In genomic region chr11:97800691-97801408, GRCm38 (mm10) we compare ENCODE assay signal across 8 mouse cellular contexts. TPM values are rescaled to one million over a fixed set of nuclear protein-coding genes. Genes with fewer than 3 reads are reported as not detected.
A peak's percentile ranks its signal among the peaks of the same experiment; 100 is the strongest.
DNase-seq lines count a peak whose midpoint lies in the region; ATAC-seq and TF ChIP-seq lines count a peak whose summit lies in the region.

No protein-coding gene starts in this region.

- H3K9ac ChIP-seq in lung, embryonic 16.5 days (ENCODE audit: low read length), result peak overlapping the region; percentile 97

- peak; percentile 49 for DNase-seq in thymus, adult 2 months
- no peak for DNase-seq in thymus, postnatal 4 days
- DNase-seq in forebrain, embryonic 10.5 days (ENCODE audit: extremely low spot score, low spot score), result peak; percentile 46
- peak; percentile 89 for DNase-seq in kidney, adult 11 months
- DNase-seq in thymus, postnatal 14 days, result peak; percentile 47
- no peak for DNase-seq in c-Kit-positive CD71-positive TER-119-positive erythroid progenitor cells, embryonic 14.5 days (ENCODE audit: low spot score)
- no peak for DNase-seq in left cerebral cortex, postnatal 4 days

- H3K4me2 ChIP-seq in lung, embryonic 16.5 days (ENCODE audit: low read depth, low read length), result peak overlapping the region; percentile 64

- no peak for ATAC-seq in lung, embryonic 16.5 days (ENCODE audit: low read depth)

- TF ChIP-seq POLR2A in thymus, adult 2 months (IDR thresholded peaks at IDR 0.05; ENCODE audit: control insufficient read depth, extremely low read depth, insufficient read depth, low read length, poor library complexity), result 0 out of 2 replicates have a peak, but pooled peaks have one; percentile 15

- no peaks in the 10 kb centered on the region for H3K27me3 ChIP-seq in thymus, adult 2 months (ENCODE audit: control insufficient read depth, insufficient read depth, low read length)
- H3K27me3 ChIP-seq in forebrain, embryonic 10.5 days (ENCODE audit: poor library complexity, severe bottlenecking), result no peaks in the 10 kb centered on the region
- no peaks in the 10 kb centered on the region for H3K27me3 ChIP-seq in lung, embryonic 16.5 days (ENCODE audit: control insufficient read depth, insufficient read depth, low read depth, low read length)

- TF ChIP-seq CTCF in thymus, adult 2 months (IDR thresholded peaks at IDR 0.05; ENCODE audit: borderline replicate concordance, control insufficient read depth, extremely low read depth, insufficient read depth, low read length, poor library complexity), result no peak

- whole genome bisulfite sequencing in thymus, adult 2 months, result 9% methylated on average over 17 of the region's 17 CpGs
- 7% methylated on average over 17 of the region's 17 CpGs for WGBS in forebrain, embryonic 10.5 days
- WGBS in lung, embryonic 16.5 days, result under 1% methylated on average over 17 of the region's 17 CpGs

- H3K9me3 ChIP-seq in forebrain, embryonic 10.5 days, result no peaks in the 10 kb centered on the region
- H3K9me3 ChIP-seq in lung, embryonic 16.5 days (ENCODE audit: control insufficient read depth, low read length), result no peaks in the 10 kb centered on the region

- peak overlapping the region; percentile 95 for H3K27ac ChIP-seq in thymus, adult 2 months (ENCODE audit: control insufficient read depth, insufficient read depth, low read length)
- H3K27ac ChIP-seq in forebrain, embryonic 10.5 days, result peak overlapping the region; percentile 95
- H3K27ac ChIP-seq in lung, embryonic 16.5 days (ENCODE audit: low read length), result peak overlapping the region; percentile 100

- intact Hi-C loops in left cerebral cortex, postnatal 4 days (cut with DNase I), result loop anchor here (5.0 kb wide), 1 partner anchor 81 kb away; the partner anchor contains the start of gene Fbxo47

- no peaks in the 10 kb centered on the region for H3K36me3 ChIP-seq in thymus, adult 2 months (ENCODE audit: control insufficient read depth, insufficient read depth, low read length)
- 0 out of 2 replicates have a peak, but pooled peaks cover 2% of the 10 kb centered on the region for H3K36me3 ChIP-seq in forebrain, embryonic 10.5 days (replicated peaks)
- H3K36me3 ChIP-seq in lung, embryonic 16.5 days (ENCODE audit: control insufficient read depth, insufficient read depth, low read length), result no peaks in the 10 kb centered on the region

- peaks cover 23% of the 10 kb centered on the region for H3K4me1 ChIP-seq in thymus, adult 2 months (replicated peaks; ENCODE audit: control insufficient read depth, insufficient read depth, low read length)
- H3K4me1 ChIP-seq in forebrain, embryonic 10.5 days, result peaks cover 59% of the 10 kb centered on the region
- peaks cover 52% of the 10 kb centered on the region for H3K4me1 ChIP-seq in lung, embryonic 16.5 days (replicated peaks; ENCODE audit: control insufficient read depth, insufficient read depth, low read length)

- peak overlapping the region; percentile 97 for H3K4me3 ChIP-seq in thymus, adult 2 months (ENCODE audit: control insufficient read depth, insufficient read depth, low read length)
- H3K4me3 ChIP-seq in forebrain, embryonic 10.5 days, result peak overlapping the region; percentile 88
- peak overlapping the region; percentile 94 for H3K4me3 ChIP-seq in lung, embryonic 16.5 days (ENCODE audit: low read length)

RNA-seq across cellular contexts. Expression of gene Lasp1, which starts 2.0 kb away (rescaled TPM):
- 167 and 178 TPM in 2 replicates for polyA plus RNA-seq in thymus, adult 2 months (2012; rRNA removed)
- polyA plus RNA-seq in forebrain, embryonic 10.5 days (2016; fragmentation: Nextera tagmentation; extraction: Ambion mirVana), result 85.5 and 87.3 TPM in 2 replicates
- polyA plus RNA-seq in lung, embryonic 16.5 days (2015; fragmentation: Nextera tagmentation; extraction: Ambion mirVana), result 163 and 167 TPM in 2 replicates
- 100 to 1,000 TPM; 190 to 199 TPM for total RNA-seq in left cerebral cortex, postnatal 4 days (2021)

RNA-seq across cellular contexts. Expression of gene Rpl23, which starts 18.6 kb away (rescaled TPM):
- 140 and 154 TPM in 2 replicates for polyA plus RNA-seq in thymus, adult 2 months (2012; rRNA removed)
- 449 and 492 TPM in 2 replicates for polyA plus RNA-seq in forebrain, embryonic 10.5 days (2016; fragmentation: Nextera tagmentation; extraction: Ambion mirVana)
- 495 and 578 TPM in 2 replicates for polyA plus RNA-seq in lung, embryonic 16.5 days (2015; fragmentation: Nextera tagmentation; extraction: Ambion mirVana)
- total RNA-seq in left cerebral cortex, postnatal 4 days (2021), result 100 to 1,000 TPM; 614 to 660 TPM

RNA-seq across cellular contexts. Expression of gene 1700001P01Rik, which starts 25.1 kb away (rescaled TPM):
- polyA plus RNA-seq in thymus, adult 2 months (2012; rRNA removed), result 0.38 and 0.50 TPM in 2 replicates
- polyA plus RNA-seq in forebrain, embryonic 10.5 days (2016; fragmentation: Nextera tagmentation; extraction: Ambion mirVana), result 0.73 TPM in 1 of 2 replicates, not detected in the other
- 0.35 TPM in 1 of 2 replicates, not detected in the other for polyA plus RNA-seq in lung, embryonic 16.5 days (2015; fragmentation: Nextera tagmentation; extraction: Ambion mirVana)
- total RNA-seq in left cerebral cortex, postnatal 4 days (2021), result 1 to 10 TPM in 1 of 2 experiments, not detected in 1; 2.0 TPM

RNA-seq across cellular contexts. Expression of gene Cwc25, which starts 34.5 kb away (rescaled TPM):
- 14.9 and 16.6 TPM in 2 replicates for polyA plus RNA-seq in thymus, adult 2 months (2012; rRNA removed)
- polyA plus RNA-seq in forebrain, embryonic 10.5 days (2016; fragmentation: Nextera tagmentation; extraction: Ambion mirVana), result 20.3 and 22.0 TPM in 2 replicates
- polyA plus RNA-seq in lung, embryonic 16.5 days (2015; fragmentation: Nextera tagmentation; extraction: Ambion mirVana), result 16.1 and 18.5 TPM in 2 replicates
- 10 to 100 TPM; 17.6 to 20.4 TPM for total RNA-seq in left cerebral cortex, postnatal 4 days (2021)

RNA-seq across cellular contexts. Expression of gene B230217C12Rik, which starts 39.7 kb away (rescaled TPM):
- 4.7 and 6.2 TPM in 2 replicates for polyA plus RNA-seq in thymus, adult 2 months (2012; rRNA removed)
- polyA plus RNA-seq in forebrain, embryonic 10.5 days (2016; fragmentation: Nextera tagmentation; extraction: Ambion mirVana), result 13.3 and 15.9 TPM in 2 replicates
- 3.1 and 3.4 TPM in 2 replicates for polyA plus RNA-seq in lung, embryonic 16.5 days (2015; fragmentation: Nextera tagmentation; extraction: Ambion mirVana)
- total RNA-seq in left cerebral cortex, postnatal 4 days (2021), result 10 to 100 TPM; 27.1 to 29.0 TPM

Comparison
In these comparisons a context has a peak if more than half of its experiments do, and no peak if none do; other contexts are left out.
1. DNase-seq: peak in thymus, adult 2 months (single experiment), forebrain, embryonic 10.5 days (single experiment), kidney, adult 11 months (single experiment) and thymus, postnatal 14 days (single experiment); none in thymus, postnatal 4 days (single experiment), c-Kit-positive CD71-positive TER-119-positive erythroid progenitor cells, embryonic 14.5 days (single experiment) and left cerebral cortex, postnatal 4 days (single experiment).
2. Peak in every context shown above with its lines, with median percentiles within 50 percentile points of each other: H3K27ac ChIP-seq and H3K4me3 ChIP-seq.